In genomic region chr3:108795554-108796299, GRCm38 (mm10) we compare ENCODE assay signal across 15 mouse cellular contexts. TPM values are rescaled to one million over a fixed set of nuclear protein-coding genes. Genes with fewer than 3 reads are reported as not detected.
A peak's percentile ranks its signal among the peaks of the same experiment; 100 is the strongest.
DNase-seq lines count a peak whose midpoint lies in the region; ATAC-seq lines count a peak whose summit lies in the region.
"Had no signal": no experiment of that assay in that cellular context is flagged by ENCODE, and none has a peak within 500 bp of the region (broad histone marks: within the 10 kb centered on the region; RNA-seq: fewer than 3 reads in every experiment).

No protein-coding gene starts in this region.

- peak; percentile 18 for DNase-seq in testis, postnatal 10 days (ENCODE audit: low spot score)
- no peak for DNase-seq in testis, postnatal 14 days (ENCODE audit: low spot score)
- DNase-seq in CD4-positive, CD25-positive, alpha-beta regulatory T cell, adult 2 months (ENCODE audit: low read depth, low spot score): peak; percentile 57
- DNase-seq in embryo, embryonic 11 days: no peak
- no peak for DNase-seq in adrenal gland, postnatal 10 days
- DNase-seq in right cerebral cortex, adult 18-20 months: no peak
- DNase-seq: cerebellum, adult 2 months; cerebellum, postnatal 36 days; gastrocnemius, postnatal 14 days; liver, embryonic 13.5 days; lung, embryonic 14.5 days; lung, postnatal 36 days; right cerebral cortex, postnatal 14 days had no signal

- peak; percentile 70 for ATAC-seq in granulocyte monocyte progenitor cell, adult 5-6 weeks (replicated peaks; ENCODE audit: poor library complexity, severe bottlenecking)
- peak; percentile 53 for ATAC-seq in monocyte, adult 5-6 weeks (replicated peaks; ENCODE audit: insufficient number of reproducible peaks, low FRiP score, low TSS enrichment, poor library complexity, severe bottlenecking)

RNA-seq across cellular contexts. Expression of gene Stxbp3, which starts 44.6 kb away (rescaled TPM):
- total RNA-seq in granulocyte monocyte progenitor cell, adult 5-6 weeks (2014; fragmentation: Nextera tagmentation): 23.5 and 28.7 TPM in 2 replicates
- total RNA-seq in granulocyte monocyte progenitor cell, adult 5-6 weeks (2017): 21.6 and 26.2 TPM in 2 replicates
- total RNA-seq in monocyte, adult 5-6 weeks (2017): 93.4 to 111 TPM (median 93.8 TPM) in 3 replicates
- 10 to 100 TPM; 40.2 to 46.6 TPM for total RNA-seq in adrenal gland, postnatal 10 days (2021)

RNA-seq across cellular contexts. Expression of gene Aknad1, which starts 56.3 kb away (rescaled TPM):
- not detected in 2 replicates for total RNA-seq in granulocyte monocyte progenitor cell, adult 5-6 weeks (2014; fragmentation: Nextera tagmentation)
- not detected in 2 replicates for total RNA-seq in granulocyte monocyte progenitor cell, adult 5-6 weeks (2017)
- total RNA-seq in monocyte, adult 5-6 weeks (2017): not detected in 3 replicates
- under 1 TPM; 0.09 to 0.12 TPM for total RNA-seq in adrenal gland, postnatal 10 days (2021)

Comparison
In these comparisons a context has a peak if more than half of its experiments do, and no peak if none do; other contexts are left out.
1. DNase-seq: peak in testis, postnatal 10 days (single experiment) and CD4-positive, CD25-positive, alpha-beta regulatory T cell, adult 2 months (single experiment); none in testis, postnatal 14 days (single experiment), embryo, embryonic 11 days (single experiment), adrenal gland, postnatal 10 days (single experiment) and right cerebral cortex, adult 18-20 months (single experiment).